Mouse (Mus musculus) limb, embryonic 11.5 days (tissue): Measurements from ENCODE around the gene Wdr45. TPM values are rescaled to one million over a fixed set of nuclear protein-coding genes. Genes with fewer than 3 reads are reported as not detected.
A peak's percentile ranks its signal among the peaks of the same experiment; 100 is the strongest.

Experiments used
- ATAC-seq: fragments of 200-750 bp; cut with Nextera tagmentation; 2 replicates; pipeline ENCODE4 v1.8.0; 2017; ENCODE audit warnings: low read depth; ENCODE audit not compliant: insufficient number of reproducible peaks, low FRiP score, low TSS enrichment
- DNase-seq: peaks from one replicate; pipeline ENCODE4 v3.0.0-alpha.2; 2015; ENCODE audit warnings: low spot score
- H3K27ac ChIP-seq: fragments of 300-500 bp; sonication (generic); replicated peaks from 2 replicates; pipeline ENCODE4 v1.5.1; 2014; ENCODE audit warnings: low read depth, mild to moderate bottlenecking, low read length
- H3K27me3 ChIP-seq: fragments of 300-500 bp; sonication (generic); 2 replicates; pipeline ENCODE4 v1.6.1; 2014; ENCODE audit warnings: mild to moderate bottlenecking, low read length, mixed read lengths; ENCODE audit not compliant: control insufficient read depth, insufficient read depth
- H3K36me3 ChIP-seq: fragments of 300-500 bp; sonication (generic); 2 replicates; pipeline ENCODE4 v1.6.1; 2014; ENCODE audit warnings: mild to moderate bottlenecking, low read length, moderate library complexity, mixed read lengths; ENCODE audit not compliant: control insufficient read depth, insufficient read depth
- H3K4me1 ChIP-seq: fragments of 300-500 bp; sonication (generic); 2 replicates; pipeline ENCODE4 v1.6.1; 2014; ENCODE audit warnings: low read length, mixed read lengths; ENCODE audit not compliant: control insufficient read depth, insufficient read depth
- H3K4me2 ChIP-seq: fragments of 300-500 bp; sonication (generic); 2 replicates; pipeline ENCODE4 v1.6.1; 2014; ENCODE audit warnings: low read depth, mild to moderate bottlenecking, moderate library complexity; ENCODE audit not compliant: severe bottlenecking
- H3K4me3 ChIP-seq: fragments of 300-500 bp; sonication (generic); 2 replicates; pipeline ENCODE4 v1.5.1; 2014; ENCODE audit warnings: low read depth, low read length
- H3K9ac ChIP-seq: fragments of 300-500 bp; sonication (generic); 2 replicates; pipeline ENCODE4 v1.6.1; 2014; ENCODE audit warnings: mild to moderate bottlenecking, low read length
- H3K9me3 ChIP-seq: fragments of 300-500 bp; sonication (generic); 2 replicates; pipeline ENCODE4 v1.6.1; 2016; ENCODE audit warnings: low read length; ENCODE audit not compliant: control insufficient read depth
- WGBS: fragments of 180-500 bp; shearing (Covaris S2); extraction: QIAGEN DNeasy Blood & Tissue Kit; methylation state at CpG from one replicate; pipeline ENCODE4 v1.1.7; 2014; 5-methylcytosine and 5-hydroxymethylcytosine counted together
- polyA plus RNA-seq: library from polyadenylated mRNA; unstranded; fragments of >200 nt; fragmentation: Nextera tagmentation; extraction: Ambion mirVana; gene quantifications from 2 replicates; pipeline ENCODE4 v1.2.1, GENCODE M21; 2014

The Wdr45 gene
- polyA plus RNA-seq, 1 experiment from 2014 or later, result 16.7 TPM

DNA sequence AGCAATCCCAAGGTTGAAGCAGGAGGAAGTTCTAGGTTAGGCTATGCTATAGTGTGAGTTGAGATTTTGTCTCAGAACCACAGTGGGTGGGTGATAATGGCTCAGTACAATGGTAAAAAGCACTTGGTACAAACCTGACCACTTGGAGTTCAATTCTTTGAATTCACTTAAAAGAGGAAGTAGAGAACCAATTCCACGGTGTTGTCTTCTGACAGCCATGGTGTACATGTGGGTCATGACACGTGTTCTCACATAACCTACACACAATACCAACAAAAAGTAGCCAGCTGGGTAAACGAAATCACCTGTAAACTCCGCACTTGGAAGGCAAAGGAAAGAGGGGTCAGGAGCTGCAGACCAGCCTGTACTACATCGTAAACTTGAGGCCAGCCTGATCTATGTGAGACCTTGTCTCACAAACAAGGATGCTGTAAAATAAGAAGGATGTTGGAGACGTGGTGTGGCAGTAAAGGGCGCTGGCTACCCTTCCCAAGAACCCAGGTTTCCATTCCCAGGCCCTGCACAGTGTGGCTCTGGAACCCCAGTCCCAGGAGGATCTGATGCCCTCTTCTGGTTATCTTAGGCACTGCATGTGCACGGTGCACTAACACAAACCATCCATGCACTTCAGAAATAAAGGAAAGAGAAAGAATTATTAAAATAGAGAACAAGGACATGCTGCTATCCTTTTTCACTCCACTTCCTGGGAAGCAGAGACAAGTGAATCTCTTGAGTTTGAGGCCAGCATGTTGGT, 62.4 kb downstream of the Wdr45 start:
- H3K27me3 ChIP-seq, result no peaks in the 10 kb centered on the region
- DNase-seq (peak; percentile 75), ATAC-seq (no peak)
- H3K36me3 ChIP-seq, result no peaks in the 10 kb centered on the region
- H3K9ac ChIP-seq, result no peak overlapping the region
- no peak overlapping the region for H3K27ac ChIP-seq
- no peak overlapping the region for H3K4me3 ChIP-seq
- 57% methylated on average over 8 of the region's 8 CpGs for WGBS
- no peaks in the 10 kb centered on the region for H3K9me3 ChIP-seq
- no peak overlapping the region for H3K4me2 ChIP-seq
- no peaks in the 10 kb centered on the region for H3K4me1 ChIP-seq

Other genes with a start within 250 kb of the Wdr45 start
- gene Foxp3, start 140.7 kb upstream of the Wdr45 start, polyA plus RNA-seq, result 0.05 and 0.06 TPM in 2 replicates
- gene Ppp1r3f, start 140.1 kb upstream of the Wdr45 start, polyA plus RNA-seq, result 0.88 and 1.6 TPM in 2 replicates
- 29.8 and 31.2 TPM in 2 replicates for gene Ccdc22, start 108.8 kb upstream of the Wdr45 start, polyA plus RNA-seq
- not detected in 2 replicates for gene Cacna1f, start 107.2 kb upstream of the Wdr45 start, polyA plus RNA-seq
- 0.56 and 0.61 TPM in 2 replicates for gene Syp, start 75.9 kb upstream of the Wdr45 start, polyA plus RNA-seq
- 5.6 and 6.7 TPM in 2 replicates for gene Prickle3, start 57.1 kb upstream of the Wdr45 start, polyA plus RNA-seq
- 78.1 and 81.0 TPM in 2 replicates for gene Plp2, start 42.9 kb upstream of the Wdr45 start, polyA plus RNA-seq
- gene Magix, start 33.1 kb upstream of the Wdr45 start, polyA plus RNA-seq, result 0.21 TPM in 1 of 2 replicates, not detected in the other
- gene Gpkow, start 17.2 kb upstream of the Wdr45 start, polyA plus RNA-seq, result 40.9 and 43.4 TPM in 2 replicates
- gene Gm45208, start 7.9 kb downstream of the Wdr45 start, polyA plus RNA-seq, result not detected in 2 replicates
- 85.7 and 99.5 TPM in 2 replicates for gene Praf2, start 14.1 kb downstream of the Wdr45 start, polyA plus RNA-seq
- 21.4 and 22.8 TPM in 2 replicates for gene Ccdc120, start 36.6 kb downstream of the Wdr45 start, polyA plus RNA-seq
- 17.7 and 20.6 TPM in 2 replicates for gene Tfe3, start 48.2 kb downstream of the Wdr45 start, polyA plus RNA-seq
- 34.4 and 41.7 TPM in 2 replicates for gene Gripap1, start 75.4 kb downstream of the Wdr45 start, polyA plus RNA-seq
- gene Kcnd1, start 108.0 kb downstream of the Wdr45 start, polyA plus RNA-seq, result 0.97 and 1.5 TPM in 2 replicates
- 34.5 and 34.7 TPM in 2 replicates for gene Otud5, start 127.0 kb downstream of the Wdr45 start, polyA plus RNA-seq
- 5.2 and 5.4 TPM in 2 replicates for gene Pim2, start 163.9 kb downstream of the Wdr45 start, polyA plus RNA-seq
- 9.4 and 11.4 TPM in 2 replicates for gene Slc35a2, start 169.7 kb downstream of the Wdr45 start, polyA plus RNA-seq
- 137 and 151 TPM in 2 replicates for gene Pqbp1, start 184.9 kb downstream of the Wdr45 start, polyA plus RNA-seq
- 185 and 195 TPM in 2 replicates for gene Timm17b, start 185.0 kb downstream of the Wdr45 start, polyA plus RNA-seq
- gene Gm10491, start 193.5 kb downstream of the Wdr45 start, polyA plus RNA-seq, result not detected in 2 replicates
- not detected in 2 replicates for gene Gm10490, start 195.2 kb downstream of the Wdr45 start, polyA plus RNA-seq
- gene Pcsk1n, start 205.5 kb downstream of the Wdr45 start, polyA plus RNA-seq, result 0.20 and 0.25 TPM in 2 replicates
- gene Eras, start 214.3 kb downstream of the Wdr45 start, polyA plus RNA-seq, result not detected in 2 replicates
- gene Hdac6, start 233.6 kb downstream of the Wdr45 start, polyA plus RNA-seq, result 42.7 and 43.6 TPM in 2 replicates